Mouse (Mus musculus): ENCODE measurements around the gene Lect2.
A peak's percentile ranks its signal among the peaks of the same experiment; 100 is the strongest.

The Lect2 gene

DNA sequence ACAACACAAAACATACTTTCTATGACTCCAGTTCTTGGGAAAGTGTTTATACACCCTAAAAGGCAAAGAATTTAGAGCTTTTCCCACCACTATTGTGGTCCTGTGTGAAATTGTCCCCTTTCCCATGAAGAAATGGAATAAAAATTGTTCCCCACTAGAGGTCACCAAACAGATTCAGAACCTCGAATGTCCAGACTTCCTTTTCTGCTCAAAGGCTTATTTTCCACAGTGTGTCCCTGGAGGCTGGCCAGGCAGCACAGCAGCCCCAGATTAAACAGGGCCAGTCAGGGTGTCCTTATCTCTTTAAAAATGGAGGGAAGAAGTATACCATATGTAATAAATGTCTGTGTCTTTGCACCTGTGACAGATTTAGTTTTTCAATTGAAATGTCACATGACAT is 7.7 kb upstream of the Lect2 start:
- no peak for DNase-seq (ENCODE audit: low spot score)

DNA sequence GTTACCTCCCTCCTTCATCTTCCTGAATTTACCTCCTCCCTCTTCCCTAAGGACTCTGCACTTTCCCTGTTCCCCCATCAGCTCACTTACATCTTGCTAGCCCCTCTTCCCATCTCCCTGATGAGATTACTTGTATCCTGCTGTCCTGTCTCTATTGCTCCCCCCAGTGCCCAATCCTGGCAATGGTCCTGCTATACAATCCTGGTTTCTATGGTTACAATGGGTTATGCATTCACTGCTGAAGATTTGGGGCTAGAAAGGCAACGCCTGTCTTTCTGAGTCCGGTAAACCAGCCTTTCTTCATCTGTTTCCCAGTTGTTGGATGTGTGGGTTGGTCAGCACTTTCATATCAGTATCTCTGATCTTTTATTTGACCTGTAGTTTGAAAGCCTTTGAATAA is 6.1 kb upstream of the Lect2 start:
- no peak for DNase-seq (ENCODE audit: low spot score)

- DNase-seq (ENCODE audit: low spot score), result no peak
Measured at GRCm38 (mm10) chr13:56553923-56554322, 5.6 kb upstream of the Lect2 start.

DNA sequence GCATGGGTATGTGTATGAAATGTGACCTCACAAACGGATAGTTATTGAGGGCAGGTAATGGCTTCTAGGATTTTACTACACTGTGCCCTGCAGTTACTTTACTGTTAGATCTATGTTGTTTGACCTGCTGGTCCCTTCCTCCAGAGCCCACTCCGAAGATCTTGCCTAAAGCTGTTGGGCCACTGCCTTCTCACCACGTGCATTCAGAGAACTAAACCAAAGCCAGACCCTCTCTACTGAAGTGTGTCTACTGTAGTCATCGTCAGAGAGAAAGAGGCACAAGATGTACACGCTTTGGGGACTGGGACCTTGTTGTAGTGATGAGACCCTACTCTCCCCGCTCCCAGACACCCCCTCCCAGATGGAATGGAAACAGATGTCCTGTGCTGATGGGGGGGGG is 3.4 kb upstream of the Lect2 start:
- DNase-seq (ENCODE audit: low spot score), result no peak

GRCm38 (mm10) chr13:56550574-56550973 is 2.3 kb upstream of the Lect2 start:
- DNase-seq (ENCODE audit: low spot score), result no peak

GRCm38 (mm10) chr13:56549364-56549763 is 1.1 kb upstream of the Lect2 start:
- no peak for DNase-seq (ENCODE audit: low spot score)

- DNase-seq (ENCODE audit: low spot score), result no peak
Measured at GRCm38 (mm10) chr13:56544956-56545355, 3.3 kb downstream of the Lect2 start.

DNA sequence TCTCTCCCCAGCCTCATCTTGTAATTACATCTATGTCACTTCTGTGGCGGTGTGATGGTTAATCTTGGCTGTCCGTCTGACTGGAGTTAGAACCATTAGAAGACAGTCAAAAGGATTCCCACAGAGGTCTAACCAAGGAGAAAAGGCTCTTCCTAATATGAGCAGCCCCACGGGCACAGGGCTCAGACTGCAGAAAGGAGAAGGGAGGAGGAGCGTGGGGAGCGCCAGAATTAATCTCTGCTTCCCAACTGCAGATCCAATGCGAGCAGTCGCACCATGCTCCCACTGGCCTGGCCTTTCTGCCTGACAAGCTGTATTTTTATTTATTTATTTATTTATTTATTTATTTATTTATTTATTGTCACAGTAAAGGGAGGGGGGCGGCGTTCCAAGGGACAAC is 4.5 kb downstream of the Lect2 start:
- DNase-seq (ENCODE audit: low spot score), result no peak

GRCm38 (mm10) chr13:56539846-56540245 is 8.5 kb downstream of the Lect2 start:
- DNase-seq (ENCODE audit: low spot score), result no peak

DNA sequence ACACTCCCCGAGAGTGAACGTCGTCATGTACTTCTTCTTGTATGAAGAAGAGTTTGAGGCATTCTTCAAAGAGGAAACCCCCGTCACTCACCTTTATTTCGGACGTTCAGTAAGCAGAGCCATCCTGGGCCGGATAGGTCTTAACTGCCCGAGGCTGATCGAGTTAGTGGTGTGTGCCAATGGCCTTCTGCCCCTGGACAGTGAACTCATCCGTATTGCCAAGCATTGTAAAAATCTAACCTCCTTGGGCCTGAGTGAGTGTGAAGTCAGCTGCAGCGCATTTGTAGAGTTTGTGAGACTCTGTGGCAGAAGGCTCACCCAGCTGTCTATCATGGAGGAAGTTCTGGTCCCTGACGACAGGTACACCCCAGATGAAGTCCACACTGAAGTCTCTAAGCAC is 11.3 kb downstream of the Lect2 start:
- no peak for DNase-seq (ENCODE audit: low spot score)

DNA sequence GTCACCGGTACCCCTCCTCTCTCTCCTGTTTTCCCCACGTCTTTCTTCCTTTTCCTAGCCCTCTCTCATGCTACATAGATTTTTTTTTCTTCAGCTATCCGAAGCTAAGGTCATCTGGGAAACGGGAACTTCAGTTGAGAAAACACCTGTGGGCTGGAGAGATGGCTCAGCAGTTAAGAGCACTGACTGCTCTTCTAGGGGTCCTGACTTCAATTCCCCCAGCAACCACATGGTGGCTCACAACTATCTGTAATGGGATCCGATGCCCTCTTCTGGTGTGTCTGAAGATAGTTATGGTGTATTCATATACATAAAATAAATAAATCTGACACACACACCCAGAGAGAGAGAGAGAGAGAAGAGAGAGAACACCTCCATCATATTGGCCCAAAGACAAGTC is 12.7 kb downstream of the Lect2 start:
- no peak for DNase-seq (ENCODE audit: low spot score)

DNA sequence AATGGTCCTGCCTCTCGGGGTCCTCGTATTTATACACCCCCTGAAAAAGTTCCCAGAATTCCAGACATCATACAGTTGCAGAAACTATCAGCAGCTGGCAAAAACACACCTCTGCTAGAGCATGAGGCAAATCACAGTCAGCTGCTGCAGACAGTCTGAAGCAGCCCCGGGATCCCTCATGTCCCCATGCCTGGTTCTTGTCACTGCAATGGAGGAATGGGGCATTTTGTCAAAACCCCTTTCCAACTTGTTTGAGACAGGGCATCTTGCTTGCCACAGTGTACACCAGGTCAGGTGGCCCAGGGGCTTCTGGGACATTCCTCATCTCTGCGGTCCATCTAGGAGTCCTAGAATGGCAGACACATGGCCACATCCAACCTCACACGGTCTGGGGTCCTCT is 13.4 kb downstream of the Lect2 start:
- no peak for DNase-seq (ENCODE audit: low spot score)

DNA sequence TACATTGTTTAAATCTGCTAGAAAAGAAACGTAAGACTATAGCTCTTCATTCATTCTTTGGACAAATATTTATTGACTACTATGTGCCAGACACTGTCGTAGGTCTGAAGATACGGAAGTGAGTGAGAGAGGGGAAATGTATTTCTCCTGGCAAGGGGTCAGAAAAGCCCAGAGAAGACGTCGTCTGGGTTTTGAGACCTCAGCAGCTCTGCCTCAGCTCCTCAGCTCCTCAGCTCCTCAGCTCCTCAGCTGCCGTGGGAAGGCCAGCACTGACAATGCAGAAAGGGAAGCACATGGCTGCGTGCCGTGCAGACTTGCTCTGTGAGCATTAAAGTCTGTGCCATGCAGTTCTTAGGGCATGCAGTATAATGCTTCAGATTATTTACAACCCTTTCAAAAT is 18.6 kb downstream of the Lect2 start:
- no peak for DNase-seq (ENCODE audit: low spot score)

- DNase-seq (ENCODE audit: low spot score), result no peak
Measured at GRCm38 (mm10) chr13:56529031-56529430, 19.3 kb downstream of the Lect2 start.

- no peak for DNase-seq (ENCODE audit: low spot score)
Measured at GRCm38 (mm10) chr13:56528281-56528680, 20.0 kb downstream of the Lect2 start.

DNA sequence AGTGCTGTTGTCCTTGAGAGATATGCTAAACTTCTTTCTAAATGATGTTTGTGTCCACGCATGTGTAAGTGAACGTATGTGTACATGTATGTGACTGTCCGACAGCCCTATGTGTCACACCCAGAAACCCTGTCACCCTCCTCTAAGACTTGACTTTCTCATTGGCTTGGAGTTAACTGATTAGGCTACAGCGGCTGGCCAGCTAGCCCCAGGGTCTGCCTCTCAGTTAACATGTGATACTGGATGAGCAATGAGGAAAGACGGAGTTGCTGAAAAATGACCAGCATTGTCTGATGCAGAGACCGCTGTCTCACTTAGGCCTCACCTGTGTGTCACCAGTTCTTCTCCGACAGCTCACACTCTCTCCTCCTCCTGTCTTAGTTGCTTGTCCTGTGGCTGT is 20.5 kb downstream of the Lect2 start:
- no peak for DNase-seq (ENCODE audit: low spot score)

- DNase-seq (ENCODE audit: low spot score), result no peak
Measured at GRCm38 (mm10) chr13:56526871-56527270, 21.4 kb downstream of the Lect2 start.

- no peak for DNase-seq (ENCODE audit: low spot score)
Measured at GRCm38 (mm10) chr13:56522821-56523167, 25.5 kb downstream of the Lect2 start.

DNA sequence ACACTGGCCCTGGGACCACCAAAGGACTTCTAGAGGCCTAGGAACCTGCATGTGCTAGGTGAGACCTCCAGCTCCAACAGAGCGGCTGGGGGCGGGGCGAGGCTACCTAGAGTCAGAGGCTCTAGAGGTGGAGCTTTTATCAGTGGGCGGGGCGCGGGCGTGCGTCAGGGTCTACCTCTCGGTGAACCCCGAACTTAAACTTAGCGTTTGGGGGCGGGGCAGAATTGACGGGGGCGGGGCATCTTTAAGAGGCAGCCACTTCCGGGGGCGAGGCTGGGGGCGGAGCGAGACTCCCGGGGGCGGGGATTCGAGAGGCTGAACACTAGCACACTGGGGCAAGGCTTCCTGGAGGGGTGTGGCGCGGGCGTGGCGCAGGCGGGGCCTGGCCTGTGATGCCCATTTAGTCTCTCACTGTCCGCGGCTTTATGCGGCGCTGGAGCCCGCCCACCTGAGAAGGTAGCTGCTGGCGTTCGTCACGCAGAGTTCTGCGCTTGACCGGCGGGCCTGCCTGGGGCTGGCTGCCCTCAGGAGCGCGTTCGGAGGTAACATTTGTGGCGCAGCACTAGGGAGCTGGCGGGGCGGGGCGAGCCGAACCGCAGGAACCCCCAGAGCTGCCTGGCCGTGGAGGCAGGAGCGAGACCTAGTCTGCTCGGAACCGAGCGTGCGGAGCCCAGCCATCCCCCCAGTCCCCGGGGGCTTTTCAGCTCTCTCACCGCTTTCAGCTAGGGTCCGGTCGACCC is 26.1 kb downstream of the Lect2 start, which contains the start of gene Fbxl21:
TSS of gene Fbxl21 (plus strand) at position 392 of the 740 bp plus-strand sequence.
- peak; percentile 74 for DNase-seq (ENCODE audit: low spot score)

- DNase-seq (ENCODE audit: low spot score), result no peak
Measured at GRCm38 (mm10) chr13:56516816-56517215, 31.5 kb downstream of the Lect2 start.

GRCm38 (mm10) chr13:56516311-56516710 is 32.0 kb downstream of the Lect2 start:
- DNase-seq (ENCODE audit: low spot score), result no peak

- DNase-seq (ENCODE audit: low spot score), result no peak
Measured at GRCm38 (mm10) chr13:56513595-56513994, 34.7 kb downstream of the Lect2 start.

DNA sequence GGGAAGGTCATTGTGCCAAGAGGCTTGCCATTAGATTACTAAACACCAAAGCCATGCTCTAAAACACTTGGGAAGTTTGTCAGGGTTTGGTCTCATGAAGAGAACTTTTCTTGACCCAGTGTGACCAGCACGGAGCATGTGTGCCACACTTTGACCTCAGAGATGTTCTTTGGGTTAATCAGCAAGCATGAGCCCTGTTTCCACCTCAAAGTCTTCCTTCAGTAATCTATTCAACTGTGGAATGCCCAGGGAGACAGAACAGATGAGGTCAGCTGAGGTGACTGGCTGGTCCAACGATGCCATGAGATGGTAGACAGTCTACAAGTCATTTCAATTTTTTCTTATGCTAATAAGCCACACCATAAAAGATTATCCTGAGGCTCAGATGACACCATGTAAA is 38.5 kb downstream of the Lect2 start:
- DNase-seq (ENCODE audit: low spot score), result no peak

- DNase-seq (ENCODE audit: low spot score), result no peak
Measured at GRCm38 (mm10) chr13:56506871-56507496, 41.3 kb downstream of the Lect2 start.
